Mouse (Mus musculus) bone marrow, adult 2 months (tissue): ENCODE data around the gene Klf8.

Experiments
- CTCF ChIP-seq: fragments of 200-500 bp; IDR thresholded peaks from 2 replicates; pipeline ENCODE4 v1.5.1; 2011; ENCODE audit warnings: low read length, control low read depth; ENCODE audit not compliant: control insufficient read depth, insufficient read depth
- POLR2A ChIP-seq: fragments of 200-500 bp; IDR thresholded peaks from 2 replicates; pipeline ENCODE4 v1.6.1; 2011; ENCODE audit warnings: low read depth, mild to moderate bottlenecking, control low read depth, low read length, borderline replicate concordance; ENCODE audit not compliant: control insufficient read depth

DNA sequence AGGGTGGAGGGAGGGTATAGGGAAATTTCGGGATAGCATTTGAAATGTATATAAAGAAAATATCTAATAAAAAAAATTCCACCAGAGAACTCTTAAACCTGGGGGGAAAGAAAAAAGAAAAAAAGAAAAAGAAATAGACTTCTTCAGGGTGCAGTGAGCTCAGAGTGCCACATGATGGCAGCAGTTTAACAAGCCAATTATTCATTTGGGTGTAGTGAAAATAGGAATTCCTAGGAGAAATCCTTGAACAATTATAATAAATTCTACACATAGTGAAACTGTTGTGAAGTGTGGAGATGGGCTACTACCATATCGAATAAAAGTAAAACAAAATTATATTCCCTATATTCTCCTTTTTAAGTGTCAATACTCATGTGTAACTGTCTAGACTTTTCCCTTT lies 152.0 kb downstream of the Klf8 start:
- no peak for TF ChIP-seq CTCF
- no peak for TF ChIP-seq POLR2A
